Comparison of ENCODE assay signal across 7 mouse cellular contexts in the genomic region with DNA sequence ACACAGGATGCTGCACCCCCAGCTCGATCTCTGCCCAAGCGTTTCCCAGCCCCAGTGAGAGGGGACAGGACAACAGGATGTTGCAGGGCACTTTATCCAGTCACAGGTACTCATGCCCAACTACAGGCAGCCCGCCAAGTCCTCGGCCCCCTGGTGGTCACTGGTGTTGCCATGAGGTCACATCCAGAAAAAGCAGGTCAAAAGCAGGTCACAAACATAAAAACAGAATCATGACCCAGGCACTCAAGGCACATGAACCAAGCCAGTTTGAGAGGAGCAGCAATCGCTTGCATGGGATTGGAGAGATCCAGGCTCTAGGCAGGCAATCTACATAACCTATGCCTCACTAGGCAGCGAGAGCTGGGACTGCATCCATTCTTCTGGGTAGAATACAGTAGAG. TPM values are rescaled to one million over a fixed set of nuclear protein-coding genes. Genes with fewer than 3 reads are reported as not detected.
DNase-seq lines count a peak whose midpoint lies in the region; ATAC-seq and TF ChIP-seq lines count a peak whose summit lies in the region.

No protein-coding gene starts in this region.

- TF ChIP-seq POLR2A in CH12.LX (IDR thresholded peaks at IDR 0.05; ENCODE audit: low read depth, low read length): no peak

- H3K79me2 ChIP-seq in CH12.LX (replicated peaks; ENCODE audit: control insufficient read depth, extremely low read depth, insufficient read depth, poor library complexity, severe bottlenecking): no peaks in the 10 kb centered on the region; the same call in 1 of the 2 replicates

- H3K27ac ChIP-seq in CH12.LX (ENCODE audit: insufficient read depth, low read depth): no peak overlapping the region
- peak overlapping the region; percentile 61 for H3K27ac ChIP-seq in heart, embryonic 16.5 days (ENCODE audit: low read length)
- H3K27ac ChIP-seq in midbrain, embryonic 13.5 days: peak overlapping the region; percentile 21; the same call in 1 of the 2 replicates

- TF ChIP-seq EP300 in CH12.LX (IDR thresholded peaks at IDR 0.05; ENCODE audit: low read length): no peak

- WGBS in heart, embryonic 16.5 days: 29% methylated on average over 6 of the region's 6 CpGs
- 47% methylated on average over 6 of the region's 6 CpGs for WGBS in midbrain, embryonic 13.5 days

- peaks cover 10 to 26% of the 10 kb centered on the region in 2 experiments for H3K4me1 ChIP-seq in CH12.LX (ENCODE audit: control insufficient read depth in 1 of 2, insufficient read depth in 2 of 2)
- peaks cover 20% of the 10 kb centered on the region for H3K4me1 ChIP-seq in heart, embryonic 16.5 days (ENCODE audit: control insufficient read depth, insufficient read depth, low read length)
- peaks cover 10% of the 10 kb centered on the region; the same call in 1 of the 2 replicates for H3K4me1 ChIP-seq in midbrain, embryonic 13.5 days (replicated peaks)

- in situ Hi-C loops in CH12.LX (cut with MboI; ENCODE audit: low pct_ligation_motif_present, low pct_unique_long_range_greater_than_20kb, low sequenced_read_pairs): no loop called here

- ATAC-seq in heart, embryonic 16.5 days (replicated peaks; ENCODE audit: extremely low read depth, insufficient read depth, low FRiP score): no peak
- no peak; the same call in 1 of the 2 replicates for ATAC-seq in midbrain, embryonic 13.5 days

- peak; percentile 24 for TF ChIP-seq RAD21 in CH12.LX (IDR thresholded peaks at IDR 0.05; ENCODE audit: low read depth, low read length)

- TF ChIP-seq CTCF in CH12.LX (conservative IDR thresholded peaks at IDR 0.05 in 1 of 2, IDR thresholded peaks at IDR 0.05 in 1 of 2; ENCODE audit: low read depth in 2 of 2, low read length in 2 of 2): peak in 1 of 2 experiments; percentile 65; a peak in 2 of 4 replicates

- peak; percentile 78 to 82 for DNase-seq in B cell, adult 2 months
- no peak for DNase-seq in CH12.LX (ENCODE audit: extremely low read depth)
- peak; percentile 79 for DNase-seq in cerebellum, adult 9-11 months
- peak; percentile 80 to 90 for DNase-seq in kidney, postnatal 36 days
- DNase-seq in urinary bladder, postnatal 25 days (ENCODE audit: low spot score): peak; percentile 72

- no peak overlapping the region for H3K9ac ChIP-seq in CH12.LX (ENCODE audit: insufficient read depth, low read depth)
- peak overlapping the region; percentile 51 for H3K9ac ChIP-seq in heart, embryonic 16.5 days (ENCODE audit: low read length)
- H3K9ac ChIP-seq in midbrain, embryonic 13.5 days (replicated peaks): no peak overlapping the region

- H3K9me3 ChIP-seq in CH12.LX (replicated peaks; ENCODE audit: low read length): peaks cover 2% of the 10 kb centered on the region
- no peaks in the 10 kb centered on the region for H3K9me3 ChIP-seq in heart, embryonic 16.5 days (replicated peaks; ENCODE audit: control insufficient read depth, low read length)
- H3K9me3 ChIP-seq in midbrain, embryonic 13.5 days: no peaks in the 10 kb centered on the region

- no peak overlapping the region for H3K4me3 ChIP-seq in CH12.LX (replicated peaks in 1 of 3; ENCODE audit: low read depth in 2 of 3, low read length in 2 of 3, poor library complexity in 1 of 3)
- H3K4me3 ChIP-seq in heart, embryonic 16.5 days (ENCODE audit: low read length): no peak overlapping the region
- no peak overlapping the region for H3K4me3 ChIP-seq in midbrain, embryonic 13.5 days (replicated peaks)

- no peak overlapping the region for H3K4me2 ChIP-seq in CH12.LX (ENCODE audit: insufficient read depth, low read depth, poor library complexity, severe bottlenecking)
- H3K4me2 ChIP-seq in heart, embryonic 16.5 days (ENCODE audit: low read depth, low read length): no peak overlapping the region
- no peak overlapping the region for H3K4me2 ChIP-seq in midbrain, embryonic 13.5 days (replicated peaks)

- no peaks in the 10 kb centered on the region for H3K27me3 ChIP-seq in CH12.LX (replicated peaks)
- H3K27me3 ChIP-seq in heart, embryonic 16.5 days (ENCODE audit: control insufficient read depth, insufficient read depth, low read length): no peaks in the 10 kb centered on the region
- H3K27me3 ChIP-seq in midbrain, embryonic 13.5 days: no peaks in the 10 kb centered on the region

- H3K36me3 ChIP-seq in CH12.LX (replicated peaks in 1 of 2; ENCODE audit: control insufficient read depth in 1 of 2, insufficient read depth in 1 of 2, low read length in 1 of 2): peaks cover 38 to 52% of the 10 kb centered on the region in 2 experiments
- H3K36me3 ChIP-seq in heart, embryonic 16.5 days (ENCODE audit: control insufficient read depth, insufficient read depth): peaks cover 26% of the 10 kb centered on the region
- H3K36me3 ChIP-seq in midbrain, embryonic 13.5 days: no peaks in the 10 kb centered on the region

- dilution Hi-C loops in CH12.LX (cut with MboI; ENCODE audit: extremely low pct_ligation_motif_present, extremely low pct_unique_long_range_greater_than_20kb, low sequenced_read_pairs): no loop called here

TF ChIP-seq in CH12.LX, 34 proteins besides CTCF, POLR2A, EP300 and RAD21:
- 0 out of 2 replicates have a peak, but pooled peaks have one; percentile 48 for TF ChIP-seq POLR2AphosphoS2 (IDR thresholded peaks at IDR 0.05; ENCODE audit: low read depth, low read length)
- TF ChIP-seq SMC3 (IDR thresholded peaks at IDR 0.05; ENCODE audit: low read depth, low read length): peak; percentile 49
- TF ChIP-seq MAFK (IDR thresholded peaks at IDR 0.05; ENCODE audit: insufficient replicate concordance, low read length): no peak

RNA-seq across cellular contexts. Expression of gene Csrnp1, which starts 14.2 kb away (rescaled TPM):
- total RNA-seq in CH12.LX (2012; rRNA removed) (15.5 and 15.7 TPM in 2 replicates), CH12.LX (2014; rRNA removed) (5.7 and 8.6 TPM in 2 replicates)
- polyA plus RNA-seq in CH12.LX (2012; ENCODE audit: insufficient read length, low read depth): 7.8 and 8.1 TPM in 2 replicates
- polyA plus RNA-seq in heart, embryonic 16.5 days (2015; fragmentation: Nextera tagmentation; extraction: Ambion mirVana): 6.5 and 9.4 TPM in 2 replicates
- polyA plus RNA-seq in midbrain, embryonic 13.5 days (2015; fragmentation: Nextera tagmentation; extraction: Ambion mirVana): 1.1 and 1.3 TPM in 2 replicates

RNA-seq across cellular contexts. Expression of gene Ttc21a, which starts 32.8 kb away (rescaled TPM):
- total RNA-seq in CH12.LX (2012; rRNA removed) (0.13 and 0.21 TPM in 2 replicates), CH12.LX (2014; rRNA removed) (0.19 TPM in 1 of 2 replicates, not detected in the other)
- polyA plus RNA-seq in CH12.LX (2012; ENCODE audit: insufficient read length, low read depth): 0.47 and 0.48 TPM in 2 replicates
- 0.37 and 0.39 TPM in 2 replicates for polyA plus RNA-seq in heart, embryonic 16.5 days (2015; fragmentation: Nextera tagmentation; extraction: Ambion mirVana)
- 0.28 and 0.44 TPM in 2 replicates for polyA plus RNA-seq in midbrain, embryonic 13.5 days (2015; fragmentation: Nextera tagmentation; extraction: Ambion mirVana)

RNA-seq across cellular contexts. Expression of gene Gorasp1, which starts 32.9 kb away (rescaled TPM):
- 10.9 and 12.6 TPM in 2 replicates for total RNA-seq in CH12.LX (2012; rRNA removed)
- 8.7 TPM in 2 replicates for total RNA-seq in CH12.LX (2014; rRNA removed)
- 8.6 and 9.2 TPM in 2 replicates for polyA plus RNA-seq in CH12.LX (2012; ENCODE audit: insufficient read length, low read depth)
- polyA plus RNA-seq in heart, embryonic 16.5 days (2015; fragmentation: Nextera tagmentation; extraction: Ambion mirVana): 22.4 and 23.1 TPM in 2 replicates
- 22.9 and 23.1 TPM in 2 replicates for polyA plus RNA-seq in midbrain, embryonic 13.5 days (2015; fragmentation: Nextera tagmentation; extraction: Ambion mirVana)

RNA-seq across cellular contexts. Expression of gene Xirp1, which starts 53.2 kb away (rescaled TPM):
- total RNA-seq in CH12.LX (2012; rRNA removed) (not detected in 2 replicates), CH12.LX (2014; rRNA removed) (not detected in 2 replicates)
- not detected in 2 replicates for polyA plus RNA-seq in CH12.LX (2012; ENCODE audit: insufficient read length, low read depth)
- polyA plus RNA-seq in heart, embryonic 16.5 days (2015; fragmentation: Nextera tagmentation; extraction: Ambion mirVana): 54.9 and 56.1 TPM in 2 replicates
- 0.03 TPM in 1 of 2 replicates, not detected in the other for polyA plus RNA-seq in midbrain, embryonic 13.5 days (2015; fragmentation: Nextera tagmentation; extraction: Ambion mirVana)
